Mouse (Mus musculus) liver, adult 2 months (tissue): ENCODE measurements around the gene Zfp612. TPM values are rescaled to one million over a fixed set of nuclear protein-coding genes. Genes with fewer than 3 reads are reported as not detected.

Source experiments
- DNase-seq: peaks from one replicate; pipeline ENCODE4 v3.0.0-alpha.2; 2011; ENCODE audit warnings: low read depth, low spot score; ENCODE audit errors: extremely low read depth
- H3K27ac ChIP-seq: fragments of 200-500 bp; replicated peaks from 2 replicates; pipeline ENCODE4 v1.5.1; 2012; ENCODE audit warnings: low read depth, mild to moderate bottlenecking, control low read depth, inconsistent platforms, low read length; ENCODE audit not compliant: insufficient read depth
- H3K27me3 ChIP-seq: fragments of 200-500 bp; 2 replicates; pipeline ENCODE4 v1.6.1; 2012; ENCODE audit warnings: mild to moderate bottlenecking, moderate library complexity, low read length, inconsistent platforms; ENCODE audit not compliant: control insufficient read depth, insufficient read depth
- H3K36me3 ChIP-seq: fragments of 200-500 bp; 2 replicates; pipeline ENCODE4 v1.6.1; 2012; ENCODE audit warnings: low read length, inconsistent platforms; ENCODE audit not compliant: control insufficient read depth, insufficient read depth
- H3K4me1 ChIP-seq: fragments of 200-500 bp; 2 replicates; pipeline ENCODE4 v1.6.1; 2011; ENCODE audit warnings: low read length; ENCODE audit not compliant: control insufficient read depth, insufficient read depth
- H3K4me3 ChIP-seq: fragments of 200-500 bp; 2 replicates; pipeline ENCODE4 v1.5.1; 2011; ENCODE audit warnings: low read depth, mild to moderate bottlenecking, control low read depth, low read length, moderate library complexity; ENCODE audit not compliant: insufficient read depth
- H3K79me2 ChIP-seq: fragments of 200-500 bp; 2 replicates; pipeline ENCODE4 v1.6.1; 2012; ENCODE audit warnings: inconsistent platforms, mild to moderate bottlenecking, low read length, moderate library complexity; ENCODE audit not compliant: control insufficient read depth, insufficient read depth
- H3K9ac ChIP-seq: fragments of 200-500 bp; 2 replicates; pipeline ENCODE4 v1.6.1; 2012; ENCODE audit warnings: low read depth, mild to moderate bottlenecking, control low read depth, inconsistent platforms, low read length
- CTCF ChIP-seq: fragments of 200-500 bp; IDR thresholded peaks from 2 replicates; pipeline ENCODE4 v1.5.1; 2011; ENCODE audit warnings: low read depth, low read length, control low read depth
- POLR2A ChIP-seq: fragments of 200-500 bp; IDR thresholded peaks from 2 replicates; pipeline ENCODE4 v1.6.1; 2011; ENCODE audit warnings: low read length, control low read depth; ENCODE audit not compliant: insufficient read depth; ENCODE audit errors: extremely low read depth
- WGBS: fragments of 180-500 bp; shearing (Covaris S2); methylation state at CpG from one replicate; pipeline ENCODE4 v1.1.7; 2018; 5-methylcytosine and 5-hydroxymethylcytosine counted together
- polyA plus RNA-seq: library from polyadenylated mRNA; depleted of rRNA; stranded (reverse); fragments of >200 nt; gene quantifications from 2 replicates; pipeline ENCODE4 v1.2.3, GENCODE M21; 2012
- total RNA-seq: library from RNA; depleted of rRNA; stranded (reverse); fragments of >200 nt; gene quantifications from 2 replicates; pipeline ENCODE4 v1.2.3, GENCODE M21; 2014

Gene Zfp612
- total and polyA plus RNA-seq, 2 experiments: 1.5 to 4.1 TPM

GRCm38 (mm10) chr8:110040509-110040908, 39.0 kb upstream of the Zfp612 start:
- WGBS: 79% methylated on average over 4 of the region's 4 CpGs
- no peak overlapping the region for H3K9ac ChIP-seq
- TF ChIP-seq CTCF (no peak), POLR2A (no peak)
- no peaks in the 10 kb centered on the region for H3K27me3 ChIP-seq
- DNase-seq: no peak
- H3K27ac ChIP-seq: no peak overlapping the region
- no peaks in the 10 kb centered on the region for H3K36me3 ChIP-seq
- no peak overlapping the region for H3K4me3 ChIP-seq
- no peaks in the 10 kb centered on the region for H3K79me2 ChIP-seq
- H3K4me1 ChIP-seq: no peaks in the 10 kb centered on the region

- no peaks in the 10 kb centered on the region for H3K4me1 ChIP-seq
- no peaks in the 10 kb centered on the region for H3K27me3 ChIP-seq
- H3K79me2 ChIP-seq: no peaks in the 10 kb centered on the region
- H3K27ac ChIP-seq: no peak overlapping the region
- WGBS: 68% methylated on average over 6 of the region's 6 CpGs
- H3K9ac ChIP-seq: no peak overlapping the region
- TF ChIP-seq CTCF: no peak
- TF ChIP-seq POLR2A: no peak
- no peaks in the 10 kb centered on the region for H3K36me3 ChIP-seq
- H3K4me3 ChIP-seq: no peak overlapping the region
- no peak for DNase-seq
Observed at GRCm38 (mm10) chr8:110051208-110051607, 28.3 kb upstream of the Zfp612 start.

DNA sequence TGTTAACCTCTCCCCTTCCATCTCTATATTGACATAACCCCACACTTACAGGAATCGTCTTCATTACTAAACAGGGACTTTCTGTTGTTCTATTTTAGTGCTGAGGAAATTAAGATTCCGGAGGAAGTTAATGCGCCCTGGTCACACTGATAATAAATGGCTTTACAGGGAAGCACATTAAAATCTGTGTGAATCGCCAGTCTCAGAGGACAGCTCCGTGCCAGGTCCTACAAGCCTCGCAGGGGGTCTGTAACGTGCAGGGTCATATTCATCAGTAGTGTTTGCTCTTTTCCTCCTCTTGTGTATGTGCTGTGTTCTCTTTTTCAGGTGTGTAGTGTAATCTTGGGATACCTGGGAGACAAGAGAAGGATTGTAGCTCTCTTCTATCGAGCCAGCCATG, 21.3 kb upstream of the Zfp612 start:
- Histone ChIP-seq H3K27me3 (no peaks in the 10 kb centered on the region), H3K4me1 (no peaks in the 10 kb centered on the region), H3K4me3 (no peak overlapping the region), H3K9ac (no peak overlapping the region), H3K36me3 (no peaks in the 10 kb centered on the region), H3K27ac (no peak overlapping the region), H3K79me2 (no peaks in the 10 kb centered on the region)
- no peak for DNase-seq
- no peak for TF ChIP-seq CTCF
- TF ChIP-seq POLR2A: no peak
- whole genome bisulfite sequencing: 74% methylated on average over 8 of the region's 8 CpGs

GRCm38 (mm10) chr8:110064161-110064560, 15.4 kb upstream of the Zfp612 start:
- Histone ChIP-seq H3K9ac (no peak overlapping the region), H3K27ac (peak overlapping the region; percentile 34; the same call in 1 of the 2 replicates), H3K36me3 (no peaks in the 10 kb centered on the region), H3K27me3 (no peaks in the 10 kb centered on the region), H3K79me2 (no peaks in the 10 kb centered on the region), H3K4me1 (peaks cover 4% of the 10 kb centered on the region; the same call in 1 of the 2 replicates), H3K4me3 (no peak overlapping the region)
- TF ChIP-seq POLR2A: no peak
- no peak for TF ChIP-seq CTCF
- WGBS: 29% methylated on average over 9 of the region's 9 CpGs
- peak; percentile 84 for DNase-seq

GRCm38 (mm10) chr8:110064606-110065365, 14.8 kb upstream of the Zfp612 start:
- H3K36me3 ChIP-seq: no peaks in the 10 kb centered on the region
- H3K9ac ChIP-seq: no peak overlapping the region
- H3K4me1 ChIP-seq: peaks cover 4% of the 10 kb centered on the region; the same call in 1 of the 2 replicates
- H3K27me3 ChIP-seq: no peaks in the 10 kb centered on the region
- no peak for TF ChIP-seq CTCF
- no peak for TF ChIP-seq POLR2A
- DNase-seq: peak; percentile 55
- no peak overlapping the region for H3K4me3 ChIP-seq
- WGBS: 88% methylated on average over 18 of the region's 18 CpGs
- H3K79me2 ChIP-seq: no peaks in the 10 kb centered on the region
- H3K27ac ChIP-seq: peak overlapping the region; percentile 34; the same call in 1 of the 2 replicates

- no peak for DNase-seq
- Histone ChIP-seq H3K9ac (no peak overlapping the region), H3K4me1 (peaks cover 4% of the 10 kb centered on the region; the same call in 1 of the 2 replicates), H3K27me3 (no peaks in the 10 kb centered on the region), H3K4me3 (no peak overlapping the region), H3K27ac (no peak overlapping the region), H3K36me3 (no peaks in the 10 kb centered on the region), H3K79me2 (no peaks in the 10 kb centered on the region)
- no peak for TF ChIP-seq CTCF
- no peak for TF ChIP-seq POLR2A
- 91% methylated on average over 4 of the region's 4 CpGs for WGBS
Observed at GRCm38 (mm10) chr8:110065676-110066075, 13.9 kb upstream of the Zfp612 start.
